Mouse (Mus musculus): ENCODE measurements at regions not wholly inside any gene's neighbourhood (a gene's known extent, or its start where the extent isn't known, plus 50 kb on each side); places are given as distances from the start of the nearest gene placed in this dataset.

DNA sequence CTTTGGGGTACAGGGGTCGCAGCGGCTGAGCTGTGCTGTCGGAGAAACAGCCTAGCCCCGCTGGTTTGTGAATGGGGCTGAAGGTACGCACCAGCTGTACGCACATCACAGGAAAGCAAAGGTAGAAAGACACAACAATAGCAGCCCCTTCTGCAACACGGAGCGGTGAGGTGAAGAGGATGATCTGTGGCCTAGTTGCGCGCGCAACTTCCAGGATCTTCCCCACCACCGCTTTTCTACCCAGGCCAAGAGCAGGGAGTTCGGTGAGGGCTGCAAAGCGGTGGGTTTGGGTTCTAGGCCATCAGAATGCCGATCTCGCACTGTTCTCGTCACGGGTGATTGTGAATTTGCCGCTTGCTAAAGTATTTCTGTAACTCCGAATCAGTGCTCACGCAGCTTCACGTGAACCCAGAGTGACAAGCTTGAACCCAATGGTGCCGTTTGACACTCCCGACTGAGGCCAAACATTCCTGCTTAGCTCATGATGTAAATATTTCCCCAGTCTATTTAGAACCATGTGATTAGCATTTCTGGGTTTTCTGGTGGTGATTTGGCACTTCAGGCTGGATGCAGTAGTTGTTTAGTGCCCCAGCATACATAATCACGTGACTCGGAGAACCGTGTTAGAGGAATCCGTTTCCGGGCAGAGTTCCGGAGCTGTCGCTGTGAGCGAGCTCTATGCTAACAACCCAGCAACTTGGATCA, 54.7 kb downstream of the Cryaa start:
- Histone ChIP-seq H3K27ac (no peak overlapping the region), H3K4me3 (no peak overlapping the region)
- 92% methylated on average over 32 of the region's 32 CpGs for WGBS

GRCm38 (mm10) chr17:31734521-31734920, 56.9 kb downstream of the Cryaa start:
- H3K27ac ChIP-seq: 0 out of 2 replicates have a peak overlapping the region, but pooled peaks have one; percentile 40

More for the DNA sequence above, 54.7 kb downstream of the Cryaa start:
- H3K27me3 ChIP-seq (ENCODE audit: low read depth, poor library complexity, severe bottlenecking): no peaks in the 10 kb centered on the region
- H3K36me3 ChIP-seq: no peaks in the 10 kb centered on the region
- DNase-seq (ENCODE audit: low spot score): no peak
- peaks cover 37% of the 10 kb centered on the region for H3K4me1 ChIP-seq
- H3K9me3 ChIP-seq (replicated peaks): no peaks in the 10 kb centered on the region

GRCm38 (mm10) chr17:31736716-31737115, 59.1 kb downstream of the Cryaa start:
- Histone ChIP-seq H3K36me3 (no peaks in the 10 kb centered on the region), H3K27me3 (ENCODE audit: low read depth, poor library complexity, severe bottlenecking) (no peaks in the 10 kb centered on the region), H3K27ac (no peak overlapping the region), H3K9me3 (replicated peaks) (no peaks in the 10 kb centered on the region), H3K4me3 (no peak overlapping the region), H3K4me1 (peaks cover 28% of the 10 kb centered on the region)
- whole genome bisulfite sequencing: 86% methylated on average over 6 of the region's 6 CpGs
- no peak for DNase-seq (ENCODE audit: low spot score)

More at GRCm38 (mm10) chr17:31734521-31734920, 56.9 kb downstream of the Cryaa start:
- H3K27me3 ChIP-seq (ENCODE audit: low read depth, poor library complexity, severe bottlenecking): no peaks in the 10 kb centered on the region
- H3K9me3 ChIP-seq (replicated peaks): no peaks in the 10 kb centered on the region
- H3K4me1 ChIP-seq: peaks cover 31% of the 10 kb centered on the region
- no peak for DNase-seq (ENCODE audit: low spot score)
- no peaks in the 10 kb centered on the region for H3K36me3 ChIP-seq
- H3K4me3 ChIP-seq: no peak overlapping the region
- 45% methylated on average over 7 of the region's 7 CpGs for WGBS

DNA sequence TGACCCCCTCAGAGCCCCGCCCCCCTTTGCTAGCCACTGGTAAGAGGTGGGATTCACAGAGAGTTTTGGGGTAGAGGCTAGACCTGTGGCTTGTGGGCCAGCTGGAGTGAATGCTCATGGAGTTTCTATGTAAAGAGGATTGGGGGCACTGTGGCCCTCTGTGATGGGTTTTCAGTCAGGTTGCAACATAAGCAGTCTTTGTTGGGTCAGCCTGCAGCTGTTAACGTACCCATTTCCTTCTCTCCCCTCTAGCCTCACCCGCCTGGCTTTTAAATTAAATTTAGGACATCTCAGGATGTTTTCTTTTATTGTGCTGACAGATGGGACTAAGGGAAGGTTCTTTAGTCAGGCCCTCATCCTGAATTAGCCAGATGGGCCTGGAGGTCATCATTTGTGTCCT, 60.6 kb downstream of the Cryaa start:
- H3K27ac ChIP-seq: no peak overlapping the region
- H3K9me3 ChIP-seq (replicated peaks): no peaks in the 10 kb centered on the region
- peaks cover 22% of the 10 kb centered on the region for H3K4me1 ChIP-seq
- H3K4me3 ChIP-seq: no peak overlapping the region
- H3K36me3 ChIP-seq: no peaks in the 10 kb centered on the region
- no peaks in the 10 kb centered on the region for H3K27me3 ChIP-seq (ENCODE audit: low read depth, poor library complexity, severe bottlenecking)
- WGBS: 77% methylated on average over 3 of the region's 3 CpGs
- DNase-seq (ENCODE audit: low spot score): no peak

GRCm38 (mm10) chr17:31739586-31739985, 62.0 kb downstream of the Cryaa start:
- no peaks in the 10 kb centered on the region for H3K36me3 ChIP-seq
- WGBS: 80% methylated on average over 11 of the region's 11 CpGs
- H3K27ac ChIP-seq: no peak overlapping the region
- no peak overlapping the region for H3K4me3 ChIP-seq
- no peaks in the 10 kb centered on the region for H3K9me3 ChIP-seq (replicated peaks)
- no peaks in the 10 kb centered on the region for H3K27me3 ChIP-seq (ENCODE audit: low read depth, poor library complexity, severe bottlenecking)
- DNase-seq (ENCODE audit: low spot score): no peak
- H3K4me1 ChIP-seq: peaks cover 19% of the 10 kb centered on the region

- WGBS: 78% methylated on average over 11 of the region's 11 CpGs
- Histone ChIP-seq H3K9me3 (replicated peaks) (no peaks in the 10 kb centered on the region), H3K4me3 (no peak overlapping the region), H3K27me3 (ENCODE audit: low read depth, poor library complexity, severe bottlenecking) (no peaks in the 10 kb centered on the region), H3K36me3 (no peaks in the 10 kb centered on the region), H3K27ac (no peak overlapping the region), H3K4me1 (peaks cover 15% of the 10 kb centered on the region)
- no peak for DNase-seq (ENCODE audit: low spot score)
Observed at GRCm38 (mm10) chr17:31740059-31740458, 62.5 kb downstream of the Cryaa start.

- Histone ChIP-seq H3K36me3 (no peaks in the 10 kb centered on the region), H3K4me1 (peaks cover 37% of the 10 kb centered on the region), H3K27ac (no peak overlapping the region), H3K9me3 (replicated peaks) (no peaks in the 10 kb centered on the region), H3K4me3 (no peak overlapping the region), H3K27me3 (ENCODE audit: low read depth, poor library complexity, severe bottlenecking) (no peaks in the 10 kb centered on the region)
- WGBS: 92% methylated on average over 4 of the region's 4 CpGs
- no peak for DNase-seq (ENCODE audit: low spot score)
Observed at GRCm38 (mm10) chr17:31743656-31744055, 66.0 kb downstream of the Cryaa start.

DNA sequence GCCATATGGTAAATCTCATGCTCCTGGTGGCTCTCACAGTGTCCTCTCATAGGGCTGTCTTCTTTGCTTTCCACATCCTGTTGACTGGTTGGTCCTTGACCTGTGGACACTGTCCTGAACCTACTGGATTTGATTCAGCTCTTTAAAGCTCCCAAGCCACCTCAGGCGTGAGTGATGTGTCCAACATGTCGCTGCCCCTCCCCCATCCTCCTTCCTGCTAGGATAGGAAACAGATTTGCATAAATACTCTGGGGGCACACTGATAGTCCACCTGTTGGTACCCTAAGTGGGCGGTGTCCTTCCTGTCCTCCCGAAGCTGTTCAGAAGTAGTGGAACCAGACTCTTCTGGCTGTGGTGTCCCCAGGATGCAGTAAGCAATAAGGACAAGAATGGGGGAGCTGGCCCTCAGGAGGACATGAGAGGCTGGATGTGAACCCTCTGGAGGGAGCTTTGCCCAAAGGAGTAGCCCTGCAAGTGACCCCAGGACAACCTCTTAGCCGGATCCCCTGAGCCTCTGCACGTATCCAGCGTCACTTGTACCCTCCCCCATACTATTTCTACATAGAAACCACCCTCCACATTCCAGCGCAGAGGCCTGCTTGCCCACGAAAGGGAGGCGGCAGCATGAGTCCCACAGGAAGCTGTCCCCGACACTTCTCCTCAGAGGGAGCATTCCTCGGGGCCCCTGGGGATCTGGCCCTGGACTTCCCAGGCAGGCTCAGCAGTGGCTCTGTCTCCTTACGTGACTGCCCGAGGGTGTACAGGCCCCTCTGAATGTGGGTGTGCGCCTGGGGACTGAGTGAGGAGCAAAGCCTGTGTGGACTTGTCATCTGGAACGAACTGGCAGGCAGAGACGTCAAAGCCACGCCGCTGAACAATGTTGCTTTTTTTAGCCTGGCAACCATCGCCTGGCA, 68.8 kb downstream of the Cryaa start:
- no peak overlapping the region for H3K4me3 ChIP-seq
- H3K27me3 ChIP-seq (ENCODE audit: low read depth, poor library complexity, severe bottlenecking): no peaks in the 10 kb centered on the region
- H3K9me3 ChIP-seq (replicated peaks): no peaks in the 10 kb centered on the region
- H3K4me1 ChIP-seq: peaks cover 26% of the 10 kb centered on the region
- peak; percentile 52 for DNase-seq (ENCODE audit: low spot score)
- 44% methylated on average over 20 of the region's 20 CpGs for WGBS
- H3K36me3 ChIP-seq: no peaks in the 10 kb centered on the region
- peak overlapping the region; percentile 63 for H3K27ac ChIP-seq

DNA sequence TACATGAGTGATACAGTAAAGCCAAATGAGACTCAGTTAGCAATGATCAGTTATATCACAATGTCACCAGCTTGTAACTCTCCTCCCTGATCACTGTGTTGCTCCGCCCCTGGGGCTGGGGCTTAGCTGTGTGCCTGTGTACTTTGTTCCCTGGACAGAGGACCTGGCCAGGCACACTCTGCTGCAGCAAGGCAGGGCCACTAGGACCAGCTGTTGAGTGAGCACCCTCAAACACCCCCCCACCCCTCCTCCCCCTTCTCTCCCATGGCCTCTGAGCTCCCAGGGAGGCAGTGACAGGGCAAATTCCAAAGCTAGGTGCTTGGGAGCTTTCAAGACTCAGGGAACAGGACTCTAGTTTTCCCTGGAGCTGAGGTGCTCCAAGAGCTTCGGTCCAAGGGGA, 70.0 kb downstream of the Cryaa start:
- H3K4me1 ChIP-seq: peaks cover 26% of the 10 kb centered on the region
- 88% methylated on average over 2 of the region's 2 CpGs for WGBS
- peak overlapping the region; percentile 62 for H3K27ac ChIP-seq
- DNase-seq (ENCODE audit: low spot score): no peak
- H3K27me3 ChIP-seq (ENCODE audit: low read depth, poor library complexity, severe bottlenecking): no peaks in the 10 kb centered on the region
- no peaks in the 10 kb centered on the region for H3K9me3 ChIP-seq (replicated peaks)
- no peaks in the 10 kb centered on the region for H3K36me3 ChIP-seq
- H3K4me3 ChIP-seq: no peak overlapping the region

- WGBS: 80% methylated on average over 2 of the region's 2 CpGs
- Histone ChIP-seq H3K36me3 (no peaks in the 10 kb centered on the region), H3K4me1 (peaks cover 27% of the 10 kb centered on the region), H3K4me3 (no peak overlapping the region), H3K9me3 (replicated peaks) (no peaks in the 10 kb centered on the region), H3K27ac (peak overlapping the region; percentile 62; the same call in 1 of the 2 replicates), H3K27me3 (ENCODE audit: low read depth, poor library complexity, severe bottlenecking) (no peaks in the 10 kb centered on the region)
- DNase-seq (ENCODE audit: low spot score): no peak
Observed at GRCm38 (mm10) chr17:31748158-31748557, 70.6 kb downstream of the Cryaa start.

- Histone ChIP-seq H3K4me3 (no peak overlapping the region), H3K9me3 (replicated peaks) (no peaks in the 10 kb centered on the region), H3K36me3 (no peaks in the 10 kb centered on the region), H3K27me3 (ENCODE audit: low read depth, poor library complexity, severe bottlenecking) (no peaks in the 10 kb centered on the region), H3K27ac (no peak overlapping the region), H3K4me1 (peaks cover 30% of the 10 kb centered on the region)
- WGBS: 84% methylated on average over 6 of the region's 6 CpGs
- DNase-seq (ENCODE audit: low spot score): no peak
Observed at GRCm38 (mm10) chr17:31748971-31749370, 71.4 kb downstream of the Cryaa start.

GRCm38 (mm10) chr17:31751262-31751661, 73.7 kb downstream of the Cryaa start:
- Histone ChIP-seq H3K27me3 (ENCODE audit: low read depth, poor library complexity, severe bottlenecking) (no peaks in the 10 kb centered on the region), H3K9me3 (replicated peaks) (no peaks in the 10 kb centered on the region), H3K27ac (no peak overlapping the region), H3K4me3 (no peak overlapping the region), H3K4me1 (peaks cover 23% of the 10 kb centered on the region), H3K36me3 (no peaks in the 10 kb centered on the region)
- no peak for DNase-seq (ENCODE audit: low spot score)
- WGBS: 81% methylated on average over 2 of the region's 2 CpGs
